Mouse (Mus musculus) stomach, embryonic 14.5 days (tissue): ENCODE results near the gene Atp6v0e. TPM values are rescaled to one million over a fixed set of nuclear protein-coding genes. Genes with fewer than 3 reads are reported as not detected.

Experiments used
- ATAC-seq: fragments of 200-750 bp; cut with Nextera tagmentation; 2 replicates; pipeline ENCODE4 v1.8.0; 2017; ENCODE audit warnings: low read depth, moderate TSS enrichment; ENCODE audit not compliant: insufficient number of reproducible peaks, insufficient read depth, low FRiP score
- H3K27ac ChIP-seq: fragments of 300-500 bp; sonication (generic); 2 replicates; pipeline ENCODE4 v1.5.1; 2014; ENCODE audit warnings: mild to moderate bottlenecking, low read length, moderate library complexity, mixed read lengths
- H3K27me3 ChIP-seq: fragments of 300-500 bp; sonication (generic); 2 replicates; pipeline ENCODE4 v1.6.1; 2014; ENCODE audit warnings: low read length, control low read depth, mixed read lengths; ENCODE audit not compliant: control insufficient read depth, insufficient read depth
- H3K36me3 ChIP-seq: fragments of 300-500 bp; sonication (generic); 2 replicates; pipeline ENCODE4 v1.6.1; 2014; ENCODE audit warnings: mild to moderate bottlenecking, control low read depth, low read length, moderate library complexity, mixed read lengths; ENCODE audit not compliant: control insufficient read depth, insufficient read depth
- H3K4me1 ChIP-seq: fragments of 300-500 bp; sonication (generic); 2 replicates; pipeline ENCODE4 v1.6.1; 2014; ENCODE audit warnings: low read length, control low read depth, mixed read lengths; ENCODE audit not compliant: control insufficient read depth, insufficient read depth
- H3K4me2 ChIP-seq: fragments of 300-500 bp; sonication (generic); replicated peaks from 2 replicates; pipeline ENCODE4 v1.6.1; 2014; ENCODE audit warnings: low read depth, low read length, control low read depth
- H3K4me3 ChIP-seq: fragments of 300-500 bp; sonication (generic); 2 replicates; pipeline ENCODE4 v1.5.1; 2014; ENCODE audit warnings: low read depth, low read length, control low read depth
- H3K9ac ChIP-seq: fragments of 300-500 bp; sonication (generic); replicated peaks from 2 replicates; pipeline ENCODE4 v1.6.1; 2014; ENCODE audit warnings: low read depth, mild to moderate bottlenecking, control low read depth, low read length, moderate library complexity, mixed read lengths
- H3K9me3 ChIP-seq: fragments of 300-500 bp; sonication (generic); 2 replicates; pipeline ENCODE4 v1.6.1; 2016; ENCODE audit warnings: low read depth, low read length, control low read depth; ENCODE audit not compliant: control insufficient read depth
- WGBS: fragments of 180-500 bp; shearing (Covaris S2); extraction: QIAGEN DNeasy Blood & Tissue Kit; methylation state at CpG from one replicate; pipeline ENCODE4 v1.1.7; 2014; 5-methylcytosine and 5-hydroxymethylcytosine counted together
- polyA plus RNA-seq: library from polyadenylated mRNA; unstranded; fragments of >200 nt; fragmentation: Nextera tagmentation; extraction: Ambion mirVana; gene quantifications from 2 replicates; pipeline ENCODE4 v1.2.1, GENCODE M21; 2014

Atp6v0e gene
- polyA plus RNA-seq, 1 experiment from 2014 or later: 179 TPM

GRCm38 (mm10) chr17:26681276-26681675, 18.2 kb downstream of the Atp6v0e start:
- Histone ChIP-seq H3K4me1 (peaks cover 4% of the 10 kb centered on the region; the same call in 1 of the 2 replicates), H3K4me2 (no peak overlapping the region), H3K9ac (no peak overlapping the region), H3K36me3 (no peaks in the 10 kb centered on the region; the same call in 1 of the 2 replicates), H3K4me3 (no peak overlapping the region), H3K27me3 (no peaks in the 10 kb centered on the region), H3K27ac (no peak overlapping the region), H3K9me3 (no peaks in the 10 kb centered on the region)
- no peak for ATAC-seq
- 88% methylated on average over 6 of the region's 6 CpGs for WGBS

GRCm38 (mm10) chr17:26686334-26687000, 23.4 kb downstream of the Atp6v0e start:
- H3K27ac ChIP-seq: no peak overlapping the region
- no peaks in the 10 kb centered on the region for H3K9me3 ChIP-seq
- H3K27me3 ChIP-seq: no peaks in the 10 kb centered on the region
- 88% methylated on average over 17 of the region's 17 CpGs for WGBS
- no peak for ATAC-seq
- H3K4me2 ChIP-seq: no peak overlapping the region
- H3K36me3 ChIP-seq: no peaks in the 10 kb centered on the region; the same call in 1 of the 2 replicates
- H3K4me3 ChIP-seq: no peak overlapping the region
- H3K9ac ChIP-seq: no peak overlapping the region
- H3K4me1 ChIP-seq: 0 out of 2 replicates have a peak, but pooled peaks cover 3% of the 10 kb centered on the region

GRCm38 (mm10) chr17:26688795-26689735, 26.0 kb downstream of the Atp6v0e start:
- Histone ChIP-seq H3K4me3 (no peak overlapping the region), H3K27ac (no peak overlapping the region), H3K36me3 (no peaks in the 10 kb centered on the region; the same call in 1 of the 2 replicates), H3K27me3 (no peaks in the 10 kb centered on the region), H3K9ac (no peak overlapping the region), H3K4me2 (no peak overlapping the region), H3K4me1 (0 out of 2 replicates have a peak, but pooled peaks cover 3% of the 10 kb centered on the region), H3K9me3 (no peaks in the 10 kb centered on the region)
- ATAC-seq: no peak
- WGBS: 66% methylated on average over 8 of the region's 8 CpGs

GRCm38 (mm10) chr17:26689810-26690209, 26.8 kb downstream of the Atp6v0e start:
- no peak overlapping the region for H3K27ac ChIP-seq
- H3K9ac ChIP-seq: no peak overlapping the region
- 77% methylated on average over 2 of the region's 2 CpGs for WGBS

GRCm38 (mm10) chr17:26690236-26690635, 27.2 kb downstream of the Atp6v0e start:
- Histone ChIP-seq H3K9me3 (no peaks in the 10 kb centered on the region), H3K4me3 (no peak overlapping the region), H3K36me3 (peaks cover 1% of the 10 kb centered on the region; the same call in 1 of the 2 replicates), H3K4me1 (0 out of 2 replicates have a peak, but pooled peaks cover 3% of the 10 kb centered on the region), H3K9ac (no peak overlapping the region), H3K27me3 (no peaks in the 10 kb centered on the region), H3K27ac (no peak overlapping the region), H3K4me2 (no peak overlapping the region)
- WGBS: 77% methylated on average over 5 of the region's 5 CpGs
- ATAC-seq: no peak

More at GRCm38 (mm10) chr17:26689810-26690209, 26.8 kb downstream of the Atp6v0e start:
- Histone ChIP-seq H3K4me2 (no peak overlapping the region), H3K27me3 (no peaks in the 10 kb centered on the region), H3K4me1 (0 out of 2 replicates have a peak, but pooled peaks cover 3% of the 10 kb centered on the region), H3K4me3 (no peak overlapping the region), H3K36me3 (no peaks in the 10 kb centered on the region; the same call in 1 of the 2 replicates), H3K9me3 (no peaks in the 10 kb centered on the region)
- ATAC-seq: no peak

GRCm38 (mm10) chr17:26691110-26691509, 28.1 kb downstream of the Atp6v0e start:
- Histone ChIP-seq H3K9me3 (no peaks in the 10 kb centered on the region), H3K27me3 (no peaks in the 10 kb centered on the region), H3K4me1 (0 out of 2 replicates have a peak, but pooled peaks cover 3% of the 10 kb centered on the region), H3K4me2 (no peak overlapping the region), H3K27ac (no peak overlapping the region), H3K4me3 (no peak overlapping the region), H3K36me3 (peaks cover 3% of the 10 kb centered on the region; the same call in 1 of the 2 replicates), H3K9ac (no peak overlapping the region)
- no peak for ATAC-seq
- WGBS: 88% methylated on average over 7 of the region's 7 CpGs

GRCm38 (mm10) chr17:26693424-26693823, 30.4 kb downstream of the Atp6v0e start:
- Histone ChIP-seq H3K27ac (no peak overlapping the region), H3K27me3 (no peaks in the 10 kb centered on the region), H3K4me3 (no peak overlapping the region), H3K9me3 (no peaks in the 10 kb centered on the region), H3K36me3 (peaks cover 16% of the 10 kb centered on the region), H3K9ac (no peak overlapping the region), H3K4me2 (no peak overlapping the region), H3K4me1 (0 out of 2 replicates have a peak, but pooled peaks cover 3% of the 10 kb centered on the region)
- no peak for ATAC-seq
- WGBS: 62% methylated on average over 7 of the region's 7 CpGs

- Histone ChIP-seq H3K4me2 (no peak overlapping the region), H3K27me3 (no peaks in the 10 kb centered on the region), H3K9me3 (no peaks in the 10 kb centered on the region), H3K9ac (no peak overlapping the region), H3K4me3 (no peak overlapping the region), H3K27ac (no peak overlapping the region), H3K4me1 (0 out of 2 replicates have a peak, but pooled peaks cover 1% of the 10 kb centered on the region), H3K36me3 (peaks cover 18% of the 10 kb centered on the region)
- ATAC-seq: no peak
- WGBS: 52% methylated on average over 7 of the region's 7 CpGs
Observed at GRCm38 (mm10) chr17:26694171-26694570, 31.1 kb downstream of the Atp6v0e start.
